Mouse (Mus musculus): ENCODE measurements around the gene Twf2. TPM values are rescaled to one million over a fixed set of nuclear protein-coding genes. Genes with fewer than 3 reads are reported as not detected.

Twf2 gene
- total and polyA plus RNA-seq, 3 experiments = 120 to 186 (median 131) TPM

- H3K36me3 ChIP-seq (replicated peaks in 1 of 2; ENCODE audit: control insufficient read depth in 1 of 2, insufficient read depth in 1 of 2, low read length in 1 of 2) = peaks cover 2 to 10% of the 10 kb centered on the region in 2 experiments
- TF ChIP-seq POLR2A (IDR thresholded peaks at IDR 0.05; ENCODE audit: low read depth, low read length) (no peak), CHD2 (IDR thresholded peaks at IDR 0.05; ENCODE audit: low read length) (no peak), ZMIZ1 (IDR thresholded peaks at IDR 0.05; ENCODE audit: low read depth, low read length) (no peak), IRF4 (IDR thresholded peaks at IDR 0.05; ENCODE audit: low read depth, low read length) (no peak), EP300 (IDR thresholded peaks at IDR 0.05; ENCODE audit: low read length) (no peak), BHLHE40 (IDR thresholded peaks at IDR 0.05; ENCODE audit: low read depth, low read length) (no peak), HCFC1 (IDR thresholded peaks at IDR 0.05; ENCODE audit: low read depth, low read length) (no peak), NRF1 (IDR thresholded peaks at IDR 0.05; ENCODE audit: low read depth, low read length) (no peak), USF1 (IDR thresholded peaks at IDR 0.05; ENCODE audit: low read depth, low read length) (no peak)
- dilution Hi-C loops (cut with MboI; ENCODE audit: extremely low pct_ligation_motif_present, extremely low pct_unique_long_range_greater_than_20kb, low sequenced_read_pairs) = no loop called here
- H3K27ac ChIP-seq (ENCODE audit: insufficient read depth, low read depth) = no peak overlapping the region
- H3K4me3 ChIP-seq (replicated peaks in 1 of 3; ENCODE audit: low read depth in 2 of 3, low read length in 2 of 3, poor library complexity in 1 of 3) = no peak overlapping the region
- no peaks in the 10 kb centered on the region for H3K9me3 ChIP-seq (replicated peaks; ENCODE audit: low read length)
- no peak overlapping the region for H3K9ac ChIP-seq (ENCODE audit: insufficient read depth, low read depth)
- H3K4me2 ChIP-seq (ENCODE audit: insufficient read depth, low read depth, poor library complexity, severe bottlenecking) = no peak overlapping the region
- no peaks in the 10 kb centered on the region for H3K27me3 ChIP-seq (replicated peaks)
- in situ Hi-C loops (cut with MboI; ENCODE audit: low pct_ligation_motif_present, low pct_unique_long_range_greater_than_20kb, low sequenced_read_pairs) = no loop called here
- peaks cover 10% of the 10 kb centered on the region; the same call in 1 of the 2 replicates for H3K79me2 ChIP-seq (replicated peaks; ENCODE audit: control insufficient read depth, extremely low read depth, insufficient read depth, poor library complexity, severe bottlenecking)
- DNase-seq (ENCODE audit: extremely low read depth) = no peak
- H3K4me1 ChIP-seq (ENCODE audit: control insufficient read depth in 1 of 2, insufficient read depth in 2 of 2) = peaks cover 2 to 21% of the 10 kb centered on the region in 2 experiments; a peak in 2 of 4 replicates
These were observed 47.3 kb downstream of the Twf2 start for GRCm38 (mm10) chr9:106250245-106250644.

- Histone ChIP-seq H3K79me2 (replicated peaks; ENCODE audit: control insufficient read depth, extremely low read depth, insufficient read depth, poor library complexity, severe bottlenecking) (peaks cover 9% of the 10 kb centered on the region; the same call in 1 of the 2 replicates), H3K4me3 (replicated peaks in 1 of 3; ENCODE audit: low read depth in 2 of 3, low read length in 2 of 3, poor library complexity in 1 of 3) (no peak overlapping the region), H3K27ac (ENCODE audit: insufficient read depth, low read depth) (no peak overlapping the region), H3K27me3 (replicated peaks) (no peaks in the 10 kb centered on the region), H3K4me1 (ENCODE audit: control insufficient read depth in 1 of 2, insufficient read depth in 2 of 2) (peaks cover 2 to 18% of the 10 kb centered on the region in 2 experiments; a peak in 2 of 4 replicates), H3K9ac (ENCODE audit: insufficient read depth, low read depth) (no peak overlapping the region), H3K9me3 (replicated peaks; ENCODE audit: low read length) (no peaks in the 10 kb centered on the region), H3K36me3 (replicated peaks in 1 of 2; ENCODE audit: control insufficient read depth in 1 of 2, insufficient read depth in 1 of 2, low read length in 1 of 2) (peaks cover 0 to 7% of the 10 kb centered on the region in 2 experiments), H3K4me2 (ENCODE audit: insufficient read depth, low read depth, poor library complexity, severe bottlenecking) (no peak overlapping the region)
- no peak for TF ChIP-seq SMC3 (IDR thresholded peaks at IDR 0.05; ENCODE audit: low read depth, low read length)
- no peak for TF ChIP-seq ELF1 (IDR thresholded peaks at IDR 0.05; ENCODE audit: low read depth, low read length)
- no peak for TF ChIP-seq GABPA (IDR thresholded peaks at IDR 0.05; ENCODE audit: insufficient replicate concordance, low read depth, low read length)
- TF ChIP-seq CHD2 (IDR thresholded peaks at IDR 0.05; ENCODE audit: low read length) = no peak
- TF ChIP-seq PAX5 (IDR thresholded peaks at IDR 0.05; ENCODE audit: low read length) = no peak
- no peak for TF ChIP-seq POLR2AphosphoS2 (IDR thresholded peaks at IDR 0.05; ENCODE audit: low read depth, low read length)
- no peak for TF ChIP-seq JUND (conservative IDR thresholded peaks at IDR 0.05; ENCODE audit: low read depth, low read length)
- no peak for TF ChIP-seq ZNF384 (IDR thresholded peaks at IDR 0.05; ENCODE audit: low read depth, low read length)
- no peak for TF ChIP-seq CHD1 (IDR thresholded peaks at IDR 0.05; ENCODE audit: low read depth, low read length)
- TF ChIP-seq MEF2A (IDR thresholded peaks at IDR 0.05; ENCODE audit: borderline replicate concordance, low read depth, low read length) = no peak
- TF ChIP-seq USF1 (IDR thresholded peaks at IDR 0.05; ENCODE audit: low read depth, low read length) = no peak
- TF ChIP-seq MXI1 (IDR thresholded peaks at IDR 0.05; ENCODE audit: low read depth, low read length) = no peak
- TF ChIP-seq USF2 (conservative IDR thresholded peaks at IDR 0.05; ENCODE audit: low read depth, low read length) = no peak
- no peak for TF ChIP-seq RAD21 (IDR thresholded peaks at IDR 0.05; ENCODE audit: low read depth, low read length)
- no peak for TF ChIP-seq HCFC1 (IDR thresholded peaks at IDR 0.05; ENCODE audit: low read depth, low read length)
- no peak for TF ChIP-seq SIN3A (IDR thresholded peaks at IDR 0.05; ENCODE audit: low read length)
- TF ChIP-seq RCOR1 (conservative IDR thresholded peaks at IDR 0.05; ENCODE audit: low read depth, low read length) = no peak
- TF ChIP-seq POLR2A (IDR thresholded peaks at IDR 0.05; ENCODE audit: low read depth, low read length) = no peak
- TF ChIP-seq MAFK (IDR thresholded peaks at IDR 0.05; ENCODE audit: insufficient replicate concordance, low read length) = no peak
- no peak for TF ChIP-seq ZC3H11A (IDR thresholded peaks at IDR 0.05; ENCODE audit: low read depth, low read length)
- no peak for DNase-seq (ENCODE audit: extremely low read depth)
- in situ Hi-C loops (cut with MboI; ENCODE audit: low pct_ligation_motif_present, low pct_unique_long_range_greater_than_20kb, low sequenced_read_pairs) (no loop called here), dilution Hi-C loops (cut with MboI; ENCODE audit: extremely low pct_ligation_motif_present, extremely low pct_unique_long_range_greater_than_20kb, low sequenced_read_pairs) (no loop called here)
These were observed 48.2 kb downstream of the Twf2 start for GRCm38 (mm10) chr9:106251066-106251465.

Data from CH12.LX (cell line).